Mouse (Mus musculus): ENCODE results near the gene Ak4. TPM values are rescaled to one million over a fixed set of nuclear protein-coding genes. Genes with fewer than 3 reads are reported as not detected.
"Not testable (repeated sequence)": the region's sequence is repeated elsewhere in the genome, so short reads cannot be mapped to it uniquely, and the experiment has no call there.

The Ak4 gene
- polyA plus RNA-seq, 1 experiment from 2014 or later = 11.6 TPM

GRCm38 (mm10) chr4:101445660-101446059 is 26.6 kb downstream of the Ak4 start:
- DNase-seq (ENCODE audit: low spot score) (no peak), ATAC-seq (ENCODE audit: insufficient read depth, low FRiP score, low TSS enrichment) (no peak)
- no peaks in the 10 kb centered on the region for H3K4me1 ChIP-seq (ENCODE audit: control insufficient read depth, insufficient read depth, low read length)
- no peak overlapping the region for H3K4me3 ChIP-seq (ENCODE audit: low read depth, low read length)
- H3K27ac ChIP-seq (ENCODE audit: low read depth, low read length) = no peak overlapping the region
- no peaks in the 10 kb centered on the region for H3K36me3 ChIP-seq (ENCODE audit: control insufficient read depth, insufficient read depth, low read length)
- no peaks in the 10 kb centered on the region for H3K9me3 ChIP-seq (ENCODE audit: control insufficient read depth, low read length)
- H3K9ac ChIP-seq (ENCODE audit: low read length) = no peak overlapping the region
- 89% methylated on average over 4 of the region's 4 CpGs for WGBS
- H3K4me2 ChIP-seq (ENCODE audit: low read depth) = no peak overlapping the region
- no peaks in the 10 kb centered on the region for H3K27me3 ChIP-seq (ENCODE audit: control insufficient read depth, insufficient read depth, low read length)

- H3K36me3 ChIP-seq (ENCODE audit: control insufficient read depth, insufficient read depth, low read length); H3K4me1 ChIP-seq (ENCODE audit: control insufficient read depth, insufficient read depth, low read length); H3K4me2 ChIP-seq (ENCODE audit: low read depth); ATAC-seq (ENCODE audit: insufficient read depth, low FRiP score, low TSS enrichment); H3K27ac ChIP-seq (ENCODE audit: low read depth, low read length); H3K9ac ChIP-seq (ENCODE audit: low read length); H3K4me3 ChIP-seq (ENCODE audit: low read depth, low read length); H3K27me3 ChIP-seq (ENCODE audit: control insufficient read depth, insufficient read depth, low read length); H3K9me3 ChIP-seq (ENCODE audit: control insufficient read depth, low read length); DNase-seq (ENCODE audit: low spot score): not testable (repeated sequence)
- WGBS = 95% methylated on average over 9 of the region's 9 CpGs
Observed at GRCm38 (mm10) chr4:101446606-101447005, 27.5 kb downstream of the Ak4 start.

GRCm38 (mm10) chr4:101448701-101449100 is 29.6 kb downstream of the Ak4 start:
- no peak overlapping the region for H3K9ac ChIP-seq (ENCODE audit: low read length)
- no peaks in the 10 kb centered on the region for H3K4me1 ChIP-seq (ENCODE audit: control insufficient read depth, insufficient read depth, low read length)
- DNase-seq (ENCODE audit: low spot score) (no peak), ATAC-seq (ENCODE audit: insufficient read depth, low FRiP score, low TSS enrichment) (no peak)
- no peaks in the 10 kb centered on the region for H3K9me3 ChIP-seq (ENCODE audit: control insufficient read depth, low read length)
- H3K4me3 ChIP-seq (ENCODE audit: low read depth, low read length) = no peak overlapping the region
- no peaks in the 10 kb centered on the region for H3K27me3 ChIP-seq (ENCODE audit: control insufficient read depth, insufficient read depth, low read length)
- no peak overlapping the region for H3K4me2 ChIP-seq (ENCODE audit: low read depth)
- 86% methylated on average over 8 of the region's 8 CpGs for WGBS
- no peaks in the 10 kb centered on the region for H3K36me3 ChIP-seq (ENCODE audit: control insufficient read depth, insufficient read depth, low read length)
- no peak overlapping the region for H3K27ac ChIP-seq (ENCODE audit: low read depth, low read length)

- no peaks in the 10 kb centered on the region for H3K27me3 ChIP-seq (ENCODE audit: control insufficient read depth, insufficient read depth, low read length)
- DNase-seq (ENCODE audit: low spot score) = no peak
- H3K4me2 ChIP-seq (ENCODE audit: low read depth) = no peak overlapping the region
- no peaks in the 10 kb centered on the region for H3K4me1 ChIP-seq (ENCODE audit: control insufficient read depth, insufficient read depth, low read length)
- H3K9ac ChIP-seq (ENCODE audit: low read length) = no peak overlapping the region
- no peaks in the 10 kb centered on the region for H3K36me3 ChIP-seq (ENCODE audit: control insufficient read depth, insufficient read depth, low read length)
- 84% methylated on average over 7 of the region's 7 CpGs for WGBS
- no peak for ATAC-seq (ENCODE audit: insufficient read depth, low FRiP score, low TSS enrichment)
- H3K27ac ChIP-seq (ENCODE audit: low read depth, low read length) = no peak overlapping the region
- no peak overlapping the region for H3K4me3 ChIP-seq (ENCODE audit: low read depth, low read length)
- no peaks in the 10 kb centered on the region for H3K9me3 ChIP-seq (ENCODE audit: control insufficient read depth, low read length)
Observed at GRCm38 (mm10) chr4:101449344-101449743, 30.3 kb downstream of the Ak4 start.

GRCm38 (mm10) chr4:101450150-101450780 is 31.2 kb downstream of the Ak4 start:
- 94% methylated on average over 20 of the region's 20 CpGs for WGBS
- Histone ChIP-seq H3K36me3 (ENCODE audit: control insufficient read depth, insufficient read depth, low read length) (no peaks in the 10 kb centered on the region), H3K4me3 (ENCODE audit: low read depth, low read length) (no peak overlapping the region), H3K4me2 (ENCODE audit: low read depth) (no peak overlapping the region), H3K4me1 (ENCODE audit: control insufficient read depth, insufficient read depth, low read length) (no peaks in the 10 kb centered on the region), H3K9me3 (ENCODE audit: control insufficient read depth, low read length) (no peaks in the 10 kb centered on the region), H3K27me3 (ENCODE audit: control insufficient read depth, insufficient read depth, low read length) (no peaks in the 10 kb centered on the region), H3K9ac (ENCODE audit: low read length) (no peak overlapping the region), H3K27ac (ENCODE audit: low read depth, low read length) (no peak overlapping the region)
- ATAC-seq (ENCODE audit: insufficient read depth, low FRiP score, low TSS enrichment) = no peak
- DNase-seq (ENCODE audit: low spot score) = no peak

GRCm38 (mm10) chr4:101451089-101451488 is 32.0 kb downstream of the Ak4 start:
- Histone ChIP-seq H3K9me3 (ENCODE audit: control insufficient read depth, low read length) (no peaks in the 10 kb centered on the region), H3K27me3 (ENCODE audit: control insufficient read depth, insufficient read depth, low read length) (no peaks in the 10 kb centered on the region), H3K27ac (ENCODE audit: low read depth, low read length) (no peak overlapping the region), H3K4me1 (ENCODE audit: control insufficient read depth, insufficient read depth, low read length) (no peaks in the 10 kb centered on the region), H3K9ac (ENCODE audit: low read length) (no peak overlapping the region), H3K4me3 (ENCODE audit: low read depth, low read length) (no peak overlapping the region), H3K4me2 (ENCODE audit: low read depth) (no peak overlapping the region), H3K36me3 (ENCODE audit: control insufficient read depth, insufficient read depth, low read length) (no peaks in the 10 kb centered on the region)
- ATAC-seq (ENCODE audit: insufficient read depth, low FRiP score, low TSS enrichment) (no peak), DNase-seq (ENCODE audit: low spot score) (no peak)
- WGBS = 95% methylated on average over 4 of the region's 4 CpGs

GRCm38 (mm10) chr4:101452829-101453228 is 33.8 kb downstream of the Ak4 start:
- no peaks in the 10 kb centered on the region for H3K4me1 ChIP-seq (ENCODE audit: control insufficient read depth, insufficient read depth, low read length)
- H3K27me3 ChIP-seq (ENCODE audit: control insufficient read depth, insufficient read depth, low read length) = no peaks in the 10 kb centered on the region
- no peak overlapping the region for H3K4me3 ChIP-seq (ENCODE audit: low read depth, low read length)
- no peak overlapping the region for H3K9ac ChIP-seq (ENCODE audit: low read length)
- DNase-seq (ENCODE audit: low spot score) = no peak
- no peak for ATAC-seq (ENCODE audit: insufficient read depth, low FRiP score, low TSS enrichment)
- no peaks in the 10 kb centered on the region for H3K36me3 ChIP-seq (ENCODE audit: control insufficient read depth, insufficient read depth, low read length)
- H3K9me3 ChIP-seq (ENCODE audit: control insufficient read depth, low read length) = no peaks in the 10 kb centered on the region
- no peak overlapping the region for H3K4me2 ChIP-seq (ENCODE audit: low read depth)
- WGBS = 94% methylated on average over 9 of the region's 9 CpGs
- no peak overlapping the region for H3K27ac ChIP-seq (ENCODE audit: low read depth, low read length)

GRCm38 (mm10) chr4:101457176-101457575 is 38.1 kb downstream of the Ak4 start:
- Histone ChIP-seq H3K9me3 (ENCODE audit: control insufficient read depth, low read length) (no peaks in the 10 kb centered on the region), H3K4me2 (ENCODE audit: low read depth) (no peak overlapping the region), H3K36me3 (ENCODE audit: control insufficient read depth, insufficient read depth, low read length) (no peaks in the 10 kb centered on the region), H3K9ac (ENCODE audit: low read length) (no peak overlapping the region), H3K4me3 (ENCODE audit: low read depth, low read length) (no peak overlapping the region), H3K27me3 (ENCODE audit: control insufficient read depth, insufficient read depth, low read length) (no peaks in the 10 kb centered on the region), H3K4me1 (ENCODE audit: control insufficient read depth, insufficient read depth, low read length) (no peaks in the 10 kb centered on the region), H3K27ac (ENCODE audit: low read depth, low read length) (no peak overlapping the region)
- 87% methylated on average over 8 of the region's 8 CpGs for WGBS
- DNase-seq (ENCODE audit: low spot score) (no peak), ATAC-seq (ENCODE audit: insufficient read depth, low FRiP score, low TSS enrichment) (no peak)

- H3K9ac ChIP-seq (ENCODE audit: low read length) = no peak overlapping the region
- no peaks in the 10 kb centered on the region for H3K27me3 ChIP-seq (ENCODE audit: control insufficient read depth, insufficient read depth, low read length)
- no peak overlapping the region for H3K4me2 ChIP-seq (ENCODE audit: low read depth)
- H3K9me3 ChIP-seq (ENCODE audit: control insufficient read depth, low read length) = no peaks in the 10 kb centered on the region
- H3K4me1 ChIP-seq (ENCODE audit: control insufficient read depth, insufficient read depth, low read length) = no peaks in the 10 kb centered on the region
- no peaks in the 10 kb centered on the region for H3K36me3 ChIP-seq (ENCODE audit: control insufficient read depth, insufficient read depth, low read length)
- 60% methylated on average over 2 of the region's 2 CpGs for WGBS
- no peak for ATAC-seq (ENCODE audit: insufficient read depth, low FRiP score, low TSS enrichment)
- peak; percentile 46 for DNase-seq (ENCODE audit: low spot score)
- H3K4me3 ChIP-seq (ENCODE audit: low read depth, low read length) = no peak overlapping the region
- no peak overlapping the region for H3K27ac ChIP-seq (ENCODE audit: low read depth, low read length)
Observed at GRCm38 (mm10) chr4:101458341-101458740, 39.3 kb downstream of the Ak4 start.

All from neural tube, embryonic 11.5 days (tissue).